Mouse (Mus musculus) ovary, adult 18-20 months (tissue): ENCODE data around the gene Ubald2.
"Not testable (repeated sequence)": the region's sequence is repeated elsewhere in the genome, so short reads cannot be mapped to it uniquely, and the experiment has no call there.

Source experiments
- DNase-seq: peaks from one replicate; pipeline ENCODE4 v3.0.0; 2022; ENCODE audit warnings: low spot score, mixed read lengths

Gene Ubald2

DNA sequence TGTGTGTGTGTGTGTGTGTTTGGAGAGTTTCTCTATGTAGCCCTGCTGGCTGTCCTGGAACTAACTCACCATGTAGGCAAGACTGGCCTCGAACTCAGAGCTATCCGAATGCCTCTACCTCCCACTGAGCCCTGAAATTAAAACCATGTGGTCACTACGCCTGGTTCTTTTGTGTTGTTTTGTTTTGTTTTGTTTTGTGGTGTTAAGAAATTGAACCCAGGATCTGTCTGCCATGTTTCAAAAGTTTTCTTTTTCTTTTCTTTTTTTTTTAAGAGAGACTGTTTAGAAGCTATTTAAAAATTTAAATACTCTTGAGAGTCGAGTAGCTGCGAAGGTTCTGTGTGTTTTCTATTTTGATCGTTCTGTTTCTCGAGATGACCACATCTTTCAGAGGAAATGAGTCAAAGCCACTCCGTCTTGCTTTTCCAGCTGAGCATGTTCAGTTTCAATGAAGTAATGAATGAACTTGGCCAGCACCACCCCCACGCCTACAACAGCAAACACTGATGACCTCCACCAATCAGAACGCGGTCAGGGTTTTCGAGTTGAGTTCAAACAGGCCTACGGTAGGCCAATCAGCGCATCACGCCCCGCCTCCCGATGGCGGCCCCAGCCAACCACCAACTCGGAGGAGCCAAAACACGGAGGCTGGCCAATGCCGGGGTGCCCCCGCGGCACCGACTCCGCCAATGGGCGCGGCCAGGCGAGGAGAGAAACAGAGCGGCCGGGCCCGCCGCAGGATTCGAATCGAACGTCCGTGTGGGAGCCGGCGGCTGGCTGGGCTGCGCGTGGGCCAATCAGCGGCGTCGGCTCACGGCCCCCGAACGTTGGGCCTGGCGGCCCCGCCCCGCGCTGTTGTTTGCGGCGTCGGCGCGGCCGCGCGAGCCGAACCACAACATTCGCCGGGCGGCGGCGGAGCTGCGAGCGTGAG is at the start of gene Ubald2:
TSS of gene Ubald2 (plus strand) at position 739 of the 931 bp plus-strand sequence.
- peak; percentile 99 for DNase-seq

DNA sequence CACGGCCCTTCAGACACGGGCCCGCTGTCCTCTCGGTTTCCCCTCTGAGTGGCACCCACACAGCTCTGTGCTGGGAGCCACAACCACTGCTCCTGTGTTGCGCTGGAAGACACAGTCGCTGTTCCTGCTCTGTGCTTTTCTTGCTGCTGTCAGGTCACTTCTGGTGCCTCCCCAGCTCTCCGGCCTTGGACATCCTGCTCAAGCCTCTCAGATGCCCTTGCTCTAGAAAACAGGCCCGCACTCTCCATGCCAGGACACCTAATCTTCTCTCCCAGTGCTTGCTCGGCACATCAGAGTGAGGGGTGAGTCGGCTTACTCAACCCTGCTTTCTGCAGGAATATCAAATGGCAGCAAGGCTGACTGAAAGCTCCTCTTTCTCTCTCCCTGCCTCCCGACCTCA is 49.7 kb upstream of the Ubald2 start:
- peak; percentile 19 for DNase-seq

DNA sequence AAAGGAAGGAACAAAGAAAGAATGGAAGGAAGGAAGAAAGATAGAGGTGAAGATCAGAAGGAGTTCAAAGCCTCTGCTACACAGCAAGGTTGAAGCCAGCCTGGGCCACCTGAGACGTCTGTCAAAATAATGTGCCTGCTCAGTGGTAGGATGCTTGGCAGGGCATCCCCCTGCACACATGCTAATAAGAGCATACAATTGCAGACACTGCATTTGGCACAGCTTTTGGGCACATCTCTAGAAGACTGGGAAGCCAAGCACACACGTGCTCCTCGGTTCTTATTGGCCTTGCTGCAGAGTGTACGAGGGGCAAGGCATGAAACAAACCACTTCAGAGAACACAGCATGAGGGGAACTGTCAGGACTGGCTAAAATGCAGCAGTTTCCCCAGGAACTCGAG is 47.9 kb upstream of the Ubald2 start:
- no peak for DNase-seq

DNA sequence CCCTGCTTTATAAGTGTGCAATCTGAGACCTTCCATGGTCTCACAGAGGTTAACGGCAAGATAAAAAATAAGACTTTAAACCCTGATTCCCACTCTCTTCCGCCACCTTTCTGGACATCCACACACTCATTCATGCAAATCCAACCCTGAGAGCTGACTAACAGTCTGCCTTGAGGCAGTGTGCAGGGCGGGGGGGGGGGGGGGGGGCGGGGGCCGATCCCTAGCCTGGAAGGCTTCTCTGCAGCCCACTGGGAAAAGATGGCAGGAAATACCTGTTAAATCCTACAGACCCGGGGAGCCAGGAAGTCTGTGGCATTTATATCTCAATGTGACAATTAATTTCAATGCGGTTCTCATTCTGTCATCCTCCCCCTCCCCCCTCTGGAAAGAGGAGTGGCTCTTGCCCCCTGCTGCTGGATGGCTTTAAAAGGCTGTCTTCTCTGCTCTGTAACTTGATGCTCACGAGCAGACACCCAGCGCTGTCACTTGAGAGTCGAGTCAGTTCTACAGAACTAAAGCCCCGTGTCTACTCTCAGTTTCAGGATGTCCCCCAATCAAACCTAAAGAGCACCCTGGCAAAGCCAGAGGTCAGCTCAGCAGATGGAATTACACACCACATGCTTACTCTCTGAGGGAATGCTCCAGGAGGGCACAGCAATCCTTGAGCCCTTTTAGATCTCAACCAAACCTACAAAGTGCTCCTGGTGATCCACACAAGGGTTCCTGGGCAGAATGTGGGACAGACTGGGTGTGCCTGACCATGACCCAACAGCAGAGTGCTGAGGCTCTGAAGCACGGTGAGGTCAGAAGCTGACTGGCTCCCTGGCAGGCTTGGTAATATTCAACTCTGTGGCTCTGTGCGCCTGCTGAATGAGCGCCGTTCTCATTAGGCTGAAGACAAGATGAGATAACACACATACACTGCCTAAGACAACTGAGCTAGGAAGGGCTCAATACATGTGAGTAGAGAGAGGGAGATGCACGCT is 46.5 kb upstream of the Ubald2 start:
- no peak for DNase-seq

DNA sequence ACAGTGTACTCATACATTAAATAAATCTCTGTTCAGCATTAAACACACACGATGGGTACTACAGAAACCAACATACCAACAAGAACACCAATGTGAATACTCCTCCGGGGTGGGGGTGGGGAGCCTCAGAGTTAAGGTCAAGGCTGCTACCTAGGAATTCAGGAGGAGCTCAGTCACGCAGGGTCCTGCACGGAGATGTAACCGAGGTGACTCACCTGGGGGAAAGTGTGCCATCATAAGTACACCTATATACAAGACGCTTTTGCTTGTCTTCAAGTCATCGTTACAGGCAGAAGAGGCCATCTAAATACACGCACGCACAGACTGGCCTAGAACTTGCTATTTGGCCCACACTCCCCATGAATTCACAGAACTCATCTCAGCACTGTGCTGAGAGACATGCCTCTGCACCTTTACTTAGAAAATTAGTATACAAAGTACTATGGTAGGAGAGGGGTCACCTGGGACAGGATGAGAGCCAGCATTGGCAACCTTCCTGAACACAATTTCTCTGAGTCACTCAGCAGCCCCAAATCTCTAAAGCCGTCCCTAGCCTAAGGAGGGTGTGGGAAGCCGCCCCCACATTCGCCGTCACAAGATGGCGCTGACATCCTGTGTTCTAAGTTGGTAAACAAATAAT is 44.9 kb upstream of the Ubald2 start:
- DNase-seq: no peak

DNA sequence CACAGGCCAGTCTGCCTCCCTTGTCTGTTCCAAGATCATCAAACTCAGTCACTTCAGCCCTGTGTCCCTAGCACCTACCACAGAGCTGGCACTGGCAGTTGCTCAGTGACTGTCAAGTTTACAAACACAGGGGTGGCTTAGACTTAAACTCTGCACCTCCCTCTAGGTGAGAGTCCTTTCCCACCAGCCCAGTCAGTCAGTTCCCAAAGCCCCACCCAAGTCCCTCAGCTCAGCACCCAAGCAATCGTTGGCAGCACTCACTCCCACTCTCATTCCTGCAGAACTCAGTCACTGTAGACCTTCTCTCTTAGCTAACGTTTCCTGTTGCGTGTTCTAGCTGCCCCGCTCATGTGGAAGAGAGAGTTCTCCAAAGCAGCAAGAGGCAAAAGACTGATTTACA is 39.1 kb upstream of the Ubald2 start:
- DNase-seq: no peak

DNA sequence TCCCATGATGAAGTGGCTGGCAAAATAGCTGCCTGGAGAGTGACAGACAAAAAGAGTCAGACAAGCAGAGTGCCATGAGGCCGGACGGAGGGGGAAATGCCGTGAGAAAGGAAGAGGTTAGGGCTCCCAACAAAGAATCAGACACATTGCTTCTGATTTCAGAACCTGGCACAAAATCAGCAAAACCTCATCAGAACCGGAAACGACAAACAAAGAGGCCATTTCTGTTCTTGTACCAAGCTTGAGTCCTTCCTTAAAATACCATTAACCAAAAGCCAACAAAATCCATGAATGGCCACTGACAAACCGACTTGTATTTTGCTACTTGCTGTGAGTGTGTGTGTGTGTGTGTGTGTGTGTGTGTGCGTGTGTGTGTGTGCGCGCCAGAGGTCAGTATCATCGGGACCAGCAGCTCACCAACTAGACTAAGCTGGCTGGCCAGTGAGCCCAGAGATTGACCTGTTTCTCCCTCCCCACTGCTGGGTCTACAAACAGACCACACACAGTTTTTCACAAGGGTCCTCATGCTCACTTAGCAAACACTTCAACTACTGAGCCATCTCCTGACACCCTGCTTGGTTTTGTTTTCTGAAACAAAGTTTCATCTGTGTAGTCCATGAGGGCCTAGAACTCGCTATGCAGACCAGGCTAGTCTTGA is 37.5 kb upstream of the Ubald2 start:
- DNase-seq: no peak

DNA sequence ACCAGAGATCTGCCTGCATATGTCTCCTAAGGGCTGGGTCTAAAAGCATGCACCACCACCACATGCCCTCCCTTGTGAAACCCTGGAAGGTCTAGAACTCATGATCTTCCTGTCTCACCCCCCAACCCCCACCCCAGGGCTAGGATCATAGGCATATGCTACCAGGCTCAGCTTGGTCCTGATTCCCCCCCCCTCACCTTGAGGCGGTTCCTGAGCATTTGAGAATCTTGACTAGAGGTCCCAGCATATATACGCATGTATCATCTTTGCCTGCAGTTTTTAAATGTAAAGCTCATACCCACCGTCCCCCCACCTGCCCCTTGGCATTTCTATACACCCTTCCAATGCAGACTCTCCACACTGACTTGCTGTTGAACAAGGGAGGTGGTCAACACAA is 37.0 kb upstream of the Ubald2 start:
- DNase-seq: no peak

DNA sequence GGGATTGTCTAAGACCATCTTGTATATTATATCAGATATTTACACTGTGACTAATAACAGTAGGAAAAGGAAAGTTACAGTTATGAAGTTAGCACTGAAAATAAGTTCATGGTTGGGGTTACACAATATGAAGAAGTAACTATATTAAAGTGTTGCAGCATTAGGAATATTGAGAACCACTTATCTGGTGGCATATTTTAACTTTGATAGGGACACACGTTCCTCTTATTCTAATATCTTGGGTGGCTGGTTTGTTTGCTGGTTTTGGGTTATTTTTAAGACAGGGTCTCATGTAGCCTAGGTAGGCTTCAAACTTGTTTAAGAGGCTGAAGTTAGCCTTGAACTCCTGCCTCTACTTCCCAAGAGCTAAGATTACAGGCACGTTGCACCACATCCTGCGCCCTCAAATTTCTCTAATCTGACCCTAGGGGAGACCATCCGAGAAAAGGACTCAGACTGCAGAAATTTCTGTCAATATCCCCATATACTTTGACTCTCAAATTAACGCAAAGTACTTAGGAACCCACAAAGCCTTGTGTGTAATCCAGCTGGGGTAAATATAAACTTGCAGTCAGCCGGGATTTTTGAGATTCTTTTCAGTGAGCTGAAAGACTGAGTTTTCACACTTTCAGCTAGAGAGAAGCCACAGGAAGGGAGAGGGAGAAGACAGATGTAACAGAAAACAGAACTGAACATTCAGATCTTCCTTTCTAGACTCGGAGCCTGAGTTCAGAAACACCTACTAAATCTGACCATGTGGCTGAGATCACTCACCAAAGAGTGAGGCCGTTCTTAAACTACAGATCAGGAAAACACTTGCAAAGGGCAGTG is 36.2 kb upstream of the Ubald2 start:
- no peak for DNase-seq

DNA sequence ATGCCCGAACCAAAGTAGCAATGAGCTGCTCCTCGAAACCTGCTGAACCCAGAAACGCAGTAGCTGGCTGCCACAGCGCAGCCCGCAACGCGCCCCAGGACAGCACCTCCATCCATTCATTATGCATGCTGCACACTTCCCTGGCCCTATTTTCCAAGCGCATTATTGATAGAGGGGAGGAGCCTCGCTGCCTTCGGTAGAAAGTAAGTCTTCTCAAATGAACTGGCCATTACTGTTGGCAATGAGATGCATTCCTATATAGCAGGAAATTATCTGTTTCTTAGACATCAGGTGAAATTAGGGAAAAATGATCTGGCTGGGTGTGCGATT is 35.6 kb upstream of the Ubald2 start:
- DNase-seq: no peak

DNA sequence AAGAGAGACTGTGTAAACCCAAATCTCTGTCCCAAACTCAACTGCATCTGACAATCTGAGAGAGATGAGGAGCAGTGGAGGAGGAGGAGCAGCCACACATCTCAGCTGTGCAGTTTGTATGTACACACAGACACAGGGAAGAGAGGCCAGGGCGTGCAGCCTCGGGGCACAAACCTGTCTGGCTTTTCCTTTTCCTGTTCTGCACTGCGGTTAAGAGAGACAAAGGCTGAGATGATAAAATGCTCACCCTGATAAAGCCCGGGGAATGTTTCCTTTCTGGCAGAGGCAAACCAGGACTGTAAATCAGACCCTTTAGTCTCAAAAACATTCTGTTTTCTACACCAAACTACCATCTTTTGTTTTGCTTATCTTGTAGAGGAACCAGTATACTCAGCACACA is 33.3 kb upstream of the Ubald2 start:
- DNase-seq: no peak

DNA sequence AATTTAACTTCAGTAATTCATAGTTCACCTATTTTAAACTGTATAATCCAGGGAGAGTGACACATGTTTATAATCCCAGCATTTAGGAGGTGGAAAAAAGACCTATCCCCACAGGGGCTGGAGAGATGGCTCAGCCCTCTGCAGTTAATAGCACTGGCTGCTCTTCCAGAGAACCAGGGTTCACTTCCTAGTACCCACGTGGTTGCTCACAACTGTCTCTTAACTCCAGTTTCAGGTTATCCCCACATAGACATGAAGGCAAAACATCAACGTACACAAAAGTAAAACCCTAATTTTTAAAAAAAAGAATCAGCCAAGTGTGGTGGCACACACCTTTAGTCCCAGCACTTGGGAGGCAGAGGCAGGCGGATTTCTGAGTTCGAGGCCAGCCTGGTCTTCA is 28.3 kb upstream of the Ubald2 start:
- no peak for DNase-seq

DNA sequence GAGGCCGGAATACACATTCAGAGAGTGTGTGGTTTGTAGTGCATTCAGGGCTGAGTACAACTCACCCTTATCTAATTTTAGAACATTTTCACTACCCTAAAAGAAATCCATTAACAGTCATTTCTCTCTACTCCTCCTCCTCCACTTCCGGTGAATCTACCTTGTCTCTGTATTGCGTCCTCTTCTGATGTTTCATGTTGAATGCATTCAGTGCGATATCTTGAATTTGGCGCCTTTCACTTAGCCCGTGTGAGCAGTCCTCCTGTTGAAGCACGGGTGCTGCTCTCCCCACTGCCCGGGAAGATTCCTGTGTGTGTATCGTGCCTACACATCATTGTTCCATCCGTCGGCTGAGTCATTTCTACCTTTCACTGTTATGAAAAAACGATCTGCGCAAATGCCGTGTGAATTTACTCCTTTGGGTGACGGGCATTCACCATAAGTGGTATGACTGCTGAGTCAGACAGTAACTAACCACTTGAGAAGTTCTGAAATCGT is 27.6 kb upstream of the Ubald2 start:
- no peak for DNase-seq

DNA sequence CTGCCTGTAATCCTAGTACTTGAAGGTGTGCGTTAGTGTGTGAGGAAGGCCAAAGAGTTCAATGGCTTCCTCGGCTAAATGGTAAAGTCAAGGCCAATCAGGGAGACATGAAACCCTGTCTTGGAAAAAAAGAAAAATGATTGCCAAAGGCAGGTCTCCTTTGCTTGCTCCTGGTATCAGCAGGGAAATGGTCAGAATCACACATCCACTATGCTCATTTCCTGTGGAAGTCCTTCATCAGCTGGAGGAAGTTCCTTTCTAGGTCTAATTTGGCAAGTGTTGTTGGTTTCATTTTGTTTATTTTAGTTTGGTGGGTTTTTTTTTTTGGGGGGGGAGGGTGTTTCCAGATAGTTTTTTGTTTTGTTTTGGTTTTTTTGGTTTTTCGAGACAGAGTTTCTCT is 24.9 kb upstream of the Ubald2 start:
- DNase-seq: no peak

DNA sequence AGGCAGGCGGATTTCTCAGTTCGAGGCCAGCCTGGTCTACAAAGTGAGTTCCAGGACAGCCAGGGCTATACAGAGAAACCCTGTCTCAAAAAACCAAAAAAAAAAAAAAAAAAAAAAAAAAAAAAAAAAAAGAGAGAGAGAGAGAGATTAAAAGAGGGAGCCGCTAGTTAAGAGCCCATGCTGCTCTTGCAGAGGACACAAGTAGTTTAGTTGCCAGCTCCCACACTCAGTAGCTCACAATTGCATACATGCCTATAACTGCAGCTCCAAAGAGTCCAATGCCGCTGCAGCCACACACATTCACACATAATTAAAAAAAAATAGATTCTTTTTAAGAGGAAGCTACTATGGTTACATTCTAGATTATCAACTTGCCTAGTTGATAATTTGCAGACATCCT is 23.5 kb upstream of the Ubald2 start:
- DNase-seq: not testable (repeated sequence)

DNA sequence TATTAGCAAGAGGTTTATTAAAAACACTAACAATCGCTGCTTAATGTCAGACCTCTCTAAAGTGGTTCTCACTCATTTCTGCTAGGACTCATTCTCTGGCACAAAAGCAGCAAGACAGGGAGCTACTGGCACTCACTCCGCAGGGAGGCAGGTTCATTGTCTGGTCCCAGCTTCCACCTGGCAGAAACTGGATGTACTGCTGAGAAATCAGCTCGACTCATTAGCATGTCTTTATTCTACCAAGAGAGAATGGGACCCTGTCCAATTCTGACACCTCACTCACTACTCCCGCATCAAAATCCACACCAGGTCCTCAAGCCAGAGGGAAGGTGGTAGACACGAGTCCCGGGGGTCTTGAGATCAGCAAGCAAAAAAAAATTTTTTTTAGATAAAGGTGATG is 22.3 kb upstream of the Ubald2 start:
- DNase-seq: no peak

DNA sequence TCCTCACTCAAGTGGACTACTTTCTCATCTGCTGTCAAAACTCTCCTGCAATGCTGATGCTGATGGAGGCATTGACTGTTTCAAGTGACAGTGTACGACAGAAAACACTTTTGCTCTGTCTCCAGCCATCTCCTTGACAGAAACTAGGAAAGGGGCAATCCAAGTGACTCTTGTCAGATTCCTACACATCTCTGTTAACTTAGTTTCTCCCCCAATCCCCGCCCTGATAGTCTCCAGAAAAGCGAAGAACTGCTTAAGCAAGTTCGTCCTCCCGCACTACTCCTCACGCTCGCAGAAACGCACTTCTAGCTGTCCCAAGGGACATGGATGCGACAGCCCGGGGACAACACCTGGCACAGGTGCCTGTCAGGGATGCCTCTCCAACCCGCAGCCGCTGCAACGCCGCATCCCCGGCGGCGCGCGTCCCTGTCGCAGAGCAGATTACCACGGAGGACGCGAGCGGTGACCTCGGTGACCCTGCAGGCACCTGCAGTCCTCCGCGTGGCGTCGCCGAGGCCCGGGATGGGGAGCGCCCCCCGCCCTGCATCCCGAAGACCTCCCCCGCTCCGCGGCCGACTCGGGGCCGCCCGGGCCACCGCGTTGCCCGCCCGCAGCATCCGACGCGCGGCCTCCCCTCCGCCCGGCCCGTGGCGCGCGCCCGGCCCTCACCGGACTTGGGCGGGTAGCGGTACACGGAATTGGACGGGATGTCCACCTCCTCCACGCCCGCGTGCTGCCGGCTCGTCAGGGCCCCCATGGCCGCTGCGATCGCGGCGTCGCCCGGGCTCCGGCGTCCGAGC is 21.7 kb upstream of the Ubald2 start:
- DNase-seq: no peak

DNA sequence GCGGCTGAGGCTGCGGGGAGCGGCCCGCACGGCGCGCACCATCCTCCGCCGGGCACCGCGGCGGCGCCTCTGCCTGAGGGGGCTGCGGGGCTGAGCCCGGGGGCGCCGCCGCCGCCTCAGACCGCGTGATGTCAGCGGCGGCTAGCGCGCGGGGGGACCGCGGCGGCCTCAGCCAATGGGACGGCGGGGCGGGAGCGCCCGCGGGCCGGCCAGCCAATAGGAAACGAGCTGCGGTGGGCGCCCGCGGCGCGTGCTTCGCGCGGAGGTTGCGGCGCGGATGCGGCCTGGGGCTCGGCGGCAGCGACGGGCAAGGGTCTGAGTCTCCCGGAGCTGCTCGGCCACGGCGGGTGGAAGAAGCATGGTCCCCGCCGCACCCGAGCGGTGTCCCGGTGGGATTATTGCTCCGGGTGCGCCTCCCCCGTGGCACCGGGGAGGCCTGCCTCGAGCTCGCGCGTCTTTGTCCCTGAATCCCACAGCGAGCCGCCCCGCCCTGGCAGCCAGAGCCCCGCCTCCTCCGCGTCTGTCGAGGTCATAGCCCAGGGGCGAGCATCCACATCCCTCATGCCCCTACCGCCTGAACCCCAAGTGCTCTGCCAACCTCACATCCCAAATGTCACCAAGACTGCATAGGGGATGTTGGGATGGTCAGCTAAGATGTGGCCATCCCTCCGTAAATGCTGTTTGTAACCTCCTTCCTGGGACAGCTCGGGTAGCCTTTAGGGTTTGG is 20.8 kb upstream of the Ubald2 start, which contains the start of gene Rnf157:
TSS of gene Rnf157 (minus strand) at position 129 of the 727 bp plus-strand sequence.
- DNase-seq: peak; percentile 62

DNA sequence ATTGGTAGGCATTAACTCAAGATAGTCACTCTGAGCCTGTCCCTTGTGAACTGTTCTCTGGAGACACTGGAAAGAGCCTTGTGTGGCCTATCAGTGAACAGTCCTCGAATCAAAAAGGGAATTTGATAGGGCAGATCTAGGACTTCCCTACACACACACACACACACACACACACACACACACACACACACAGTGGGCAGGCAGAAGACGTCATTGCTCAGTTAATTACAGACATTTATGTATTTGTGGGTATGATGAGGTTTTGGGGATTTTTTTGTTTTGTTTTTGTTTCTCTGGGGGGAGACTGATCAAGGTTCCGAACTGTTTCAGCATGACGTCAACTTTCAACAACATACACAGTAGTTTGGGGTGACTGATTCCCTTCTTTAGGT is 20.3 kb upstream of the Ubald2 start:
- no peak for DNase-seq
